Mouse (Mus musculus): ENCODE results near the gene Slc7a6.
A peak's percentile ranks its signal among the peaks of the same experiment; 100 is the strongest.

Slc7a6 gene

GRCm38 (mm10) chr8:106168356-106169016 lies at the start of gene Slc7a6:
Slc7a6 (plus strand) TSS chr8:106168857.
- peak; percentile 92 for DNase-seq

DNA sequence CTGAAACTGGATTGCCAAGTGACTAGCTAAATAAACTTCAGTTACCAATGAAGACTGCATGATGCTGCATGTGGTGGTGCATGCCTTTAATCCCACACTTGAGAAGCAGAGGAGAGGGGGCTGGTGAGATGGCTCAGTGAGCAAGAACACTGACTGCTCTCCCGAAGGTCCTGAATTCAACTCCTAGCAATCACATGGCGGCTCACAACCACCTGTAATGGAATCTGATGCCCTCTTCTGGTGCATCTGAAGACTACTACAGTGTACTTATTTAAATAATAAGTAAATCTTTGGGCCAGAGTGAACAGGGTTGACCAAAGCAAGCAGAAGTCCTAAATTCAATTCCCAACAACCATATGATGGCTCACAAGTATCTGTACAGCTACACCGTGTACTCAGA lies 45.2 kb upstream of the Slc7a6 start:
- DNase-seq, result no peak

DNA sequence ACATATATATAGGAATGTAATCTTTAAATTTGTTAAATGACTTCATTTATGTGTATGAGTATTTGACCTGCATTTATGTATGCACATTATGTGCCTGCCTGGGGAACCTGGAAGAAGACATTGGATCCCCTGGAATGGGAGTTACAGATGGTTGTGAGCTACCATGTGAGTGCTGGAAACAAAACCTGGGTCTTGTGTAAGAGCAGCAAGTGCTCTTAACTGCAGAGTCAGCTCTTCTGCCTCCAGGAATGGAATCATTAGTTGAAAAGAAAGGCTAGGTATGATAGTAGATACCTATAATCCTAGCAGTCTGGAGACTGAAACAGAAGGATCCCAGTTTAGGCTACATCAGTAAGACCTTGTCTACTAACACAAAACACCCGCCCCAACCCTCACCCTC lies 42.6 kb upstream of the Slc7a6 start:
- no peak for DNase-seq

GRCm38 (mm10) chr8:106127054-106127453 lies 41.6 kb upstream of the Slc7a6 start:
- no peak for DNase-seq

GRCm38 (mm10) chr8:106127882-106128410 lies 40.7 kb upstream of the Slc7a6 start:
- no peak for DNase-seq

DNA sequence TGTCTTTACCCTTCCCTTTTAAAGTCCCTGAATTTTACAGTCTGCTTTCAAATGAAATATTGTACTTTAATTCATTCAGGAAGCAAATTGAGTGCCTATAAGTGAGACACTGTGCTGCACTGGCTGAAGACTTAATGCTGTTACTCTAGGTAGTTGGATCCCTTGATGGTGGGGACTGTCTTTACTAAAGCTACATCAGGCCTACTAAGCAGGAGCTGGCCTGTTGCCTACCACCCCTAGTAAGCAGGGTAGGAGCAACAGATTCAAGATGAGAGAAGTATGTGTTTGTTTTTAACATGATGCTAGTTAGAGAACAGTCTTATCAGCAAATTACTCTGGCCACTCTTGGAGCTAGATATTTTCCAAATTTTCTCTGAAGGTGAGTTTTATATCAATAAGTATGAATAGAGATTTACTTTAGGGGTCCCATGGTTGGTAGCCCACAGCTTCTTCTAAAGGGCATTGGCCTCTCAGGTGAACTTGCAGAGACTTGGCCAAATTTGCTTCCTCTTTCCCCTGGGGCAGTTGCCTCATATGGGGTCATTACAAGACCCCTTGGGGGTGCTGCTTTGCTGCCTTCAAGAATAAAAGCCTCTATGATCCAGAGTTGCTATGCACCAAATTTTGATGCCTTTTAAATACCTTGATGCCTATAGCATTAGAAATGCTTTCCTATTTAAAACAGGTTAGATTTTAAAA lies 39.3 kb upstream of the Slc7a6 start:
- DNase-seq, result no peak

DNA sequence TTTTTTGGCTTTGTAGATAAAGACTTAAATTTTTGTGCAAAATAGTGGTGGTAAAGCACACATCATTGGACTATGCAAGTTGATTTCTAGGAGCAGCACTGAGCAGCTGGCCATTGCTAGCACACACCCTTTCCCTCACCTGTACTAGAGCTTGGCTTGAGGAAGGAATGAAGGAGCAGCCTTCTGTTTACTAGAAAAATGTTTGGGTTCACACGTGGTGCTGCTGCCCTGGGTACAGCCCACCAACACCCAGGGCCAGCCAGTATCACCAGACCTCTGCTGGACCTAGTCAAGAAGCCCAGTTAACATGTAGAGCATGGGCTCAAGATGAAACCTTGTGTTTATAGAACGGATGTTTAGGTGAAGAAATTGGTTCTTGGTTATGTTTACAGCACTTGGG lies 38.7 kb upstream of the Slc7a6 start:
- no peak for DNase-seq

GRCm38 (mm10) chr8:106130505-106130904 lies 38.2 kb upstream of the Slc7a6 start:
- no peak for DNase-seq

DNA sequence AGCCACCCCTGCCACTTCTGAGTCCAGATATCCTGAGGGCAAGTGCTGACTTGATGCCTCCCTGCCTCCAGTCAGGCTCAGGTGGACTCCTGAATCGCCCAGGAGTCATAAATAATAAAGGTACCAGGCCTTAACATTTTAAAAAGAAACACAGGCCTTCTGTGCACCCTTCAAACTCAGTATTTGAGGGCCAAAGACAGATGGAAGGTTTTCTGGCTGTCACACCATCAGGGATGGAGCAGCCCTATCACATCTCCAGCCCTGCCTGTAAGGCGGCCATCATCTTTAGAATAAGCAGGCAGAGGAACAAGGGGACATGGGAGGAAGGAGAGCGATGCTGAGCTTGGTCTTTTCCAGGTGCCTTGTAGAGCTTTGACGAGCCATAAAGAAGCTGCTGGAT lies 37.6 kb upstream of the Slc7a6 start:
- no peak for DNase-seq

DNA sequence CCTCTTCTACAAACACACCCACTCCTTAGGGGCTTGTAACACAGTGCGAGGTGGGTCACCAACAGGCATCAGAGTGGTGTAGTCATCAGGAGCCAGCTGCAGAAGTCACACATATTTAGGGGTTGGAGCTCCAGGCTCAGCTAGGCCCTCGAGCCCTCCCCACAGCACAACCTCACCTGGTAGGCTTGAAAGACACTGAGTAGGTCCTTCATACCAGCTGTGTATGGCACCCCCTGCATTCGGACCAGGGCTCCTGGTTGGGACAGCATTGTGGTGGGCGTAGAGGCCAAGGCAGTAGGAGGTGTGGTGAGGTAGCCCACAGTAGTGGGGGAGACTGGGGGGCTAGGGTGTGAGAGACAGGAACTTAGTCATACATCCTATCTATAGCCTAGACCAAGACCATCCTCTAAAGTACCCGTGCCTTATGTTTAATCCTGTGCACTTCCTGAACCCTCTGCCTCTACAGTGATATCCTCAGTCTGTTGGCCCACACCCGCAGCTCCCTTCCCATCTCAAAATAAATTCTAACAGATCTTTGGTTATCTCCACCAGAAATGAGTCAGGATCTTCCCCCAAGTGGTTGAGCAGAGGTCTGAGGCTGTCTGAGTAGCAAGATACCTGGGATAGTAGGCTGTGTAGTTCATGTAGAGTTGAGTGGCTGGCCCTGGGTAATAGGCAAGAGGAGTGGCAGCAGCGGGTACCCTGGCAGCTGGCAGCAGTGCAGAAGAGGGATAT lies 37.0 kb upstream of the Slc7a6 start:
- no peak for DNase-seq

DNA sequence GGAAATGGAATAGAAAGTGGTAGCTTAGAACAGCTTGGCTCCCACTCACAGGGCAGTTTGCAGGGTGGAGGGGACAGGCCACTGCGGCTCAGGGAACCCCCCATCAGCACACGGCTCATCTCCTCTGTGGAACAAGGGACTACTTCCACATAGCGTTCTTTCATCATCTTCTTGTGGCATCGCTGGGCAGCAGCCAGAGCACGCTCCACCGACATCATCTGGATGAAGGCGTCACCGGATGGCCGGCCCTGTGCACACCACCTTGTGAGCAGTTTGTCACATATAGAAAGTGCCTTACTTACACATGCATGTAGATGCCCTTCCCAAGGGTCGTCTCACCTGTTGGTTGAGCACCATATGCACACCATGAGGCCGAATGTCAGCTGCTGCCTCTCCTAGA lies 36.3 kb upstream of the Slc7a6 start:
- no peak for DNase-seq

- DNase-seq, result no peak
Observed at GRCm38 (mm10) chr8:106133526-106133925, 35.1 kb upstream of the Slc7a6 start.

- DNase-seq, result no peak
Observed at GRCm38 (mm10) chr8:106133946-106134345, 34.7 kb upstream of the Slc7a6 start.

GRCm38 (mm10) chr8:106134751-106135571 lies 33.7 kb upstream of the Slc7a6 start:
- DNase-seq, result no peak

DNA sequence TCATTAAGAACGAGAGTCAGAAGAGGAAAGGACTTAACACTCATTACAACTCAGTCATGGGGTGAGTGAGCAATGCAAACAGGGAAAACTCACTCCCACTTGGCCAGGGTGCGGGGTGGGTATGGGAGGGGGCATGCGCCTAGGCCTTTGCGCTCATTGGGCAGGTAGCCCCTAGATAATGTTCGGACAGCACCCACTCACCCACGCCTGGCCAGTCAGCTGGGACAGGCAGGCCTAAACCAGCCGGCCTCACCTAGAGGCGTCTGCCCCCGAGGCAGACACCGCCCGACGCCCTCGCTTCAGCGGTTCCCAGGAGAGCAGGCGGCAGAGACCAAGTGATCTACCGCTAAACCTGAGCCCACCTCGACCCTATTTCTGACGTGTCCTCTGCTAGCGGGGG lies 33.0 kb upstream of the Slc7a6 start:
- no peak for DNase-seq

DNA sequence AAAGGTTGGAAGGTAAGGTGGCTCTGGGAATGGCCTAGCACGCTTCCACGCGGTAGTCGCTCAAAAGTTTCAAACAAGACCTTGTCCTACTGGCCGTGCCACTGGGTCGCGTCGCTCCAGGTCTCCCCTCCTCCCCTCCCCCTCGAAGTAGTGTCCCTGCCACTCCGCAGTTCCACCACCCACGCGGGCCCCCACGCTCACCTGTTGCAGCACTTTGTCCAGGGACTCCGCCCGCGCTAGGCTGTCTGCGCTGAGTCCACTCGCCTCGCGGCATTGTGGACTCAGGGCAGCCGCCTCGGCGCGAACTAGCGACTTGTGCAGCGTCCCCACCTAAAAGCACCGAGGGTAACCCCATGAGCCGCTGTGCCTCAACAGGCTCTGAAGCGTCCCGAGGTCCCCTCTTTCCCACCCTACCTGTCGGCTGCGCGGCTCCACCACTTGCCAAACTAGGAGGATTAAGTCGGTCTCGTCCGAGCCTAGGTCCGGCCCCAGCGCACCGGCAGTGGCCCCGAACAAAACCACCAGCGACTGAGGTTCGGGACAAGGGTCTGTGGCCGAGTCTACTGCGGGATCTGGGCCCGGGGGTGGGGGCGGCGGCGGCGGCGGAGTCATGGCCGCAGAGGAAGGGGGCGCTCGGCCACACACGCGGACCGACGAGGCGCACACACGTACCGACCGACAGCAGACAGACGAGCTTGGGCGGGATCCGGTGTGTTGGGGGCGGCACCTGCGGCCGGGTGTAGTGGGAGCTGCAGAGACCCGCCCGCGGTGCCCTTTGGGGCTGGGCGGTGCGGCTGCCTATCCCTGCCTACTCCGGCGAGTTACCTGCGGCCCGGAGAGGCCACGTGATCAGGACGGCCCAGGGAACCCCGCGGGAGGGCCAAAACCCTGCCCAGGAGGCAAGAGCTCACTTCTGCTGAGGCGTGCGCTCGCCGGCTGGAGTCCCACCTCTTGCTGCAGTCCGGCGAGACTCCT lies 32.2 kb upstream of the Slc7a6 start, which contains the start of gene Esrp2:
Gene Esrp2 (minus strand): TSS at position 819 of the 975 bp plus-strand sequence.
- no peak for DNase-seq

- DNase-seq, result no peak
Observed at GRCm38 (mm10) chr8:106137218-106137905, 31.3 kb upstream of the Slc7a6 start.

DNA sequence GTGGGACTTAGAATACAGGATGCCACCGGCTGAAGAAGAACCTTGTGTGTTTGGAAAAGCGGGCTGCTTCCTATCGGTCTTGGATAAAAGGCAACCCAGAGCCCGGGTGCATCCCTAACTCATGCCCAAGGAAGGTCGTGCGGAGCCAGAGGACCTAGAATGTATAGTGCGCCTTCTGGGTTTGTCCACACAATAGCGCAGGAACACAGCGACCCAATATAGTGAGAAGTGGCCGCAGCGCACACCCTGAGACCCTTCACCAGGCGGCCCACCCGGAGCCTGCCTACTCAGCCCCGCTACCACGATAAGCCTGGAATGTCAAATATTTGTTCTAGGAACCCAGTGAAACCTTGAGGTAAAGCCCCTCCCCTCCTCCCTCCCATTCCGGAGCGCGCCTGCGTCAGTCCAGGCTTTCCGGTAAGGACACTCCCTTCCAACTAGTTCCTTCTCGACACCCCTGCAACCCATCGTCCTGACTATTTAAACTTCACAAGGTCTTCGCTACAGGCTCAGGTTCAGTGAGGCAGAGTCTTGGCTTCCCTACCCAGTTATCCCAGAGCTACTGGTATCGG lies 30.7 kb upstream of the Slc7a6 start:
- peak; percentile 52 for DNase-seq

DNA sequence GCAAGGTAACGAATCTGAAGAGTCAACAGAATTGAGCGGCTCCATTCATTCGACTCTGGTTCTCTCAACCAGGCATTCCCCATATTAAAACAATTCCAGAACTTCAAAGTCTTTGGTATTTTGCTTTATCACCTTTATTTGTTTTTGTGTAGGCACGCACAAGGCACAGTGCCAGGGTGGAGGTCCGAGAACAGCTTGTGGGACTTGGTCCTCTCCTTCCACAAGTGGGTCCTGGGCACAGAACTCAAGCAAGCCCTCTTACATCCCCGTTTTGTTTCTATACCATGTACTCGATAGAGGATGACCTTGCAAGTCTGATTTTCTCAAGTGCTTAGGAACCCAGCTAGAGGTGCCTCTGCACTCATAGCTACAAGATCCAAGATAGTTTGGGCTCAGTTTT lies 30.0 kb upstream of the Slc7a6 start:
- no peak for DNase-seq

DNA sequence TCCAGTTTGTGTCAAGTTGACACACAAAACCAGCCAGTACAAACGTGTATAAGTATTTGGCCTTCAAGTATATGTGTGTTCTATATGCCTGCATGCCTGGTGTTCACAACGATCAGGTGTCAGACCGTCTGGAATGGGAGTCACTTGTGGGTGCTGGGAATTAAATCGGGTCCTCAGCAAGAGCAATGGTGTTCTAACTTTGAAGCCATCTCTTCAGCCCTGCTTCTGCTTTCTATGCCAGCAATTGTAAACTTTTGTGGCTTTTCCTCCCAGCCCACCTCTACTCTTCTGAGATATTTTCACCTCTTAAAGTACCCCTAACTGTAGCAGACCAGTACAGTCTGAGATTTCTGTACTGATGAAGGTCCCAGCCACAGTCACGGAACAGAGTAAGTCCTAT lies 28.5 kb upstream of the Slc7a6 start:
- DNase-seq, result no peak

Data from right cerebral cortex, adult 18-20 months (tissue).